Comparison of ENCODE assay signal across 8 mouse cellular contexts in the genomic region with DNA sequence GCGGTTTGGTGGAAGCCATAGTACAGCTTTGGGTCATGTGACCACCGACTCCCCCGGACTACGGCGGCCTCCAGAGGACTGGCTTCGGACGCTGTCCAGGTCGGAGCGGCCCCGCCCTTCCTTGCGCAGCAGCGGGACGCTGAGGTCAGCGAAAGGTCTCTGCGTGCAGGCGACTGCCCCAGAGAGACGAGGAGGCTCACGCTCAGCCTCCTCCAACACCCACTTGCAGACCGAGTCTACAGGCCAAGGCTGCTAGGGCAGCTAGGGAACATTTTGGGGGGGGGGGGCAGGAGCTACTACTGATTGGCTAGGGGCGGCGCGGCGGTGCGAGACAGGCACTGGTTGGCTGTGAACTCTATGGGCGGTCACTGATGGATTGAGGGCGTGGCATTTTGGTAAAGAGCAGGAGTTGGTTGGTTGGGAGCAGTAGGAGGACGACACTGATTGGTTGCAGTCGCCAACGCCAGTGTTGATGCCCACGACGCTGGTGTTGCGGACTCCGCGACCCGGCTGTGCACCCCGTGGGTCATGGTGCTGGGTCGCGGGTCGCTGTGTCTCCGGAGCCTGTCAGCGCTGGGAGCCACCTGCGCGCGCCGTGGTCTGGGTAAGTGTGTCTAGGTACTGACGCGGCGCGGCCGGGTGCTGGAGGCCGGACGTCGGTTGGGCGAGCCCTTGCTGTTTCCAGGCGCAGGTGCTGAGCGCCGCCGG. TPM values are rescaled to one million over a fixed set of nuclear protein-coding genes. Genes with fewer than 3 reads are reported as not detected.
DNase-seq lines count a peak whose midpoint lies in the region; ATAC-seq and TF ChIP-seq lines count a peak whose summit lies in the region.

A gene (minus strand): TSS at position 300 of the 708 bp plus-strand sequence.

- peaks cover 28% of the 10 kb centered on the region for H3K4me1 ChIP-seq in forebrain, embryonic 10.5 days
- peaks cover 16% of the 10 kb centered on the region for H3K4me1 ChIP-seq in heart, embryonic 15.5 days (replicated peaks)
- H3K4me1 ChIP-seq in liver, embryonic 14.5 days (replicated peaks; ENCODE audit: control insufficient read depth in 2 of 2, insufficient read depth in 2 of 2, low read length in 1 of 2) = peaks cover 18 to 21% of the 10 kb centered on the region in 2 experiments
- peaks cover 2% of the 10 kb centered on the region; the same call in 1 of the 2 replicates for H3K4me1 ChIP-seq in neural tube, embryonic 11.5 days (ENCODE audit: control insufficient read depth, insufficient read depth, low read length)
- H3K4me1 ChIP-seq in stomach, postnatal 0 days (replicated peaks; ENCODE audit: control insufficient read depth, insufficient read depth) = no peaks in the 10 kb centered on the region

- H3K27ac ChIP-seq in forebrain, embryonic 10.5 days = peak within 1 kb of the TSS; percentile 94
- H3K27ac ChIP-seq in heart, embryonic 15.5 days = peak within 1 kb of the TSS; percentile 98
- peak within 1 kb of the TSS; percentile 92 for H3K27ac ChIP-seq in liver, embryonic 14.5 days
- peak within 1 kb of the TSS; percentile 83 for H3K27ac ChIP-seq in neural tube, embryonic 11.5 days (ENCODE audit: low read depth, low read length)
- peak within 1 kb of the TSS; percentile 93 for H3K27ac ChIP-seq in stomach, postnatal 0 days (replicated peaks)

- no peaks in the 10 kb centered on the region for H3K9me3 ChIP-seq in forebrain, embryonic 10.5 days
- no peaks in the 10 kb centered on the region for H3K9me3 ChIP-seq in heart, embryonic 15.5 days (replicated peaks)
- H3K9me3 ChIP-seq in liver, embryonic 14.5 days (ENCODE audit: control insufficient read depth, low read length) = no peaks in the 10 kb centered on the region
- H3K9me3 ChIP-seq in neural tube, embryonic 11.5 days (ENCODE audit: control insufficient read depth, low read length) = no peaks in the 10 kb centered on the region
- H3K9me3 ChIP-seq in stomach, postnatal 0 days (ENCODE audit: control insufficient read depth, low read length) = no peaks in the 10 kb centered on the region

- TF ChIP-seq CTCF in liver, embryonic 14.5 days (IDR thresholded peaks at IDR 0.05; ENCODE audit: low read depth) = 0 out of 2 replicates have a peak, but pooled peaks have one; percentile 36
- TF ChIP-seq CTCF in stomach, postnatal 0 days (IDR thresholded peaks at IDR 0.05; ENCODE audit: low read depth) = peak; percentile 51

- WGBS in forebrain, embryonic 10.5 days = under 1% methylated on average over 58 of the region's 58 CpGs
- under 1% methylated on average over 58 of the region's 58 CpGs for WGBS in heart, embryonic 15.5 days
- under 1% methylated on average over 58 of the region's 58 CpGs for WGBS in liver, embryonic 14.5 days (ENCODE audit: insufficient replicate concordance)
- under 1% methylated on average over 58 of the region's 58 CpGs for WGBS in neural tube, embryonic 11.5 days
- WGBS in stomach, postnatal 0 days = under 1% methylated on average over 56 of the region's 58 CpGs

- H3K4me3 ChIP-seq in forebrain, embryonic 10.5 days = peak within 1 kb of the TSS; percentile 81
- peak within 1 kb of the TSS; percentile 60 for H3K4me3 ChIP-seq in heart, embryonic 15.5 days
- H3K4me3 ChIP-seq in liver, embryonic 14.5 days (ENCODE audit: insufficient read depth in 1 of 2, low read depth in 2 of 2, low read length in 2 of 2) = peak within 1 kb of the TSS; percentile 71 to 83
- peak within 1 kb of the TSS; percentile 64 for H3K4me3 ChIP-seq in neural tube, embryonic 11.5 days (ENCODE audit: low read depth, low read length)
- H3K4me3 ChIP-seq in stomach, postnatal 0 days (ENCODE audit: low read depth, low read length) = peak within 1 kb of the TSS; percentile 70

- peak within 1 kb of the TSS; percentile 91 for H3K9ac ChIP-seq in heart, embryonic 15.5 days
- H3K9ac ChIP-seq in liver, embryonic 14.5 days (replicated peaks) = peak within 1 kb of the TSS; percentile 86
- peak within 1 kb of the TSS; percentile 78 for H3K9ac ChIP-seq in neural tube, embryonic 11.5 days (ENCODE audit: low read length)
- H3K9ac ChIP-seq in stomach, postnatal 0 days (ENCODE audit: low read length) = peak within 1 kb of the TSS; percentile 72

- peaks cover 15% of the 10 kb centered on the region for H3K27me3 ChIP-seq in forebrain, embryonic 10.5 days (ENCODE audit: poor library complexity, severe bottlenecking)
- H3K27me3 ChIP-seq in heart, embryonic 15.5 days = no peaks in the 10 kb centered on the region
- no peaks in the 10 kb centered on the region for H3K27me3 ChIP-seq in liver, embryonic 14.5 days (ENCODE audit: control insufficient read depth, insufficient read depth, low read length)
- no peaks in the 10 kb centered on the region for H3K27me3 ChIP-seq in neural tube, embryonic 11.5 days (ENCODE audit: control insufficient read depth, insufficient read depth, low read length)
- no peaks in the 10 kb centered on the region for H3K27me3 ChIP-seq in stomach, postnatal 0 days (ENCODE audit: control insufficient read depth, insufficient read depth, low read length)

- DNase-seq in CD8-positive naive resting alpha-beta T cell, adult 2 months (ENCODE audit: low read depth in 2 of 2, low spot score in 2 of 2) = peak; percentile 88 to 89
- peak; percentile 96 for DNase-seq in c-Kit-positive CD71-negative TER-119-negative erythroid progenitor cells, embryonic 14.5 days (ENCODE audit: low read depth)
- peak; percentile 99 for DNase-seq in forebrain, embryonic 10.5 days (ENCODE audit: extremely low spot score, low spot score)
- DNase-seq in kidney, postnatal 25 days = peak; percentile 98 to 99
- peak; percentile 98 to 99 (median 98) for DNase-seq in liver, embryonic 14.5 days (ENCODE audit: low read depth in 3 of 3, low spot score in 3 of 3)
- DNase-seq in neural tube, embryonic 11.5 days (ENCODE audit: low spot score) = peak; percentile 94
- peak; percentile 96 for DNase-seq in stomach, postnatal 0 days (ENCODE audit: low spot score)

- no peak for TF ChIP-seq EP300 in liver, embryonic 14.5 days (IDR thresholded peaks at IDR 0.05; ENCODE audit: low read depth)
- TF ChIP-seq EP300 in stomach, postnatal 0 days (optimal IDR thresholded peaks at IDR 0.05) = no peak

- peak; percentile 98 for ATAC-seq in heart, embryonic 15.5 days (replicated peaks; ENCODE audit: insufficient number of reproducible peaks, insufficient read depth, low FRiP score, low read depth)
- ATAC-seq in liver, embryonic 14.5 days (ENCODE audit: insufficient read depth) = peak; percentile 92
- ATAC-seq in neural tube, embryonic 11.5 days (ENCODE audit: insufficient read depth, low FRiP score, low TSS enrichment) = peak; percentile 100
- peak; percentile 99 for ATAC-seq in stomach, postnatal 0 days (ENCODE audit: low FRiP score, low TSS enrichment)

- H3K36me3 ChIP-seq in forebrain, embryonic 10.5 days (replicated peaks) = peaks cover 7% of the 10 kb centered on the region; the same call in 1 of the 2 replicates
- H3K36me3 ChIP-seq in heart, embryonic 15.5 days = peaks cover 18% of the 10 kb centered on the region
- peaks cover 18% of the 10 kb centered on the region for H3K36me3 ChIP-seq in liver, embryonic 14.5 days (replicated peaks; ENCODE audit: control insufficient read depth, insufficient read depth, low read depth)
- H3K36me3 ChIP-seq in neural tube, embryonic 11.5 days (ENCODE audit: control insufficient read depth, insufficient read depth, low read length) = no peaks in the 10 kb centered on the region
- no peaks in the 10 kb centered on the region for H3K36me3 ChIP-seq in stomach, postnatal 0 days (ENCODE audit: control insufficient read depth, insufficient read depth, low read length)

- peak within 1 kb of the TSS; percentile 86 for H3K4me2 ChIP-seq in heart, embryonic 15.5 days
- peak within 1 kb of the TSS; percentile 89 for H3K4me2 ChIP-seq in liver, embryonic 14.5 days (ENCODE audit: low read depth)
- peak within 1 kb of the TSS; percentile 81 for H3K4me2 ChIP-seq in neural tube, embryonic 11.5 days (ENCODE audit: low read depth)
- H3K4me2 ChIP-seq in stomach, postnatal 0 days (replicated peaks; ENCODE audit: low read depth) = peak within 1 kb of the TSS; percentile 92

RNA-seq across cellular contexts. Expression of the gene that starts here (rescaled TPM):
- polyA plus RNA-seq in forebrain, embryonic 10.5 days (2016; fragmentation: Nextera tagmentation; extraction: Ambion mirVana) = 16.6 and 19.0 TPM in 2 replicates
- 39.8 and 49.1 TPM in 2 replicates for polyA plus RNA-seq in heart, embryonic 15.5 days (2015; fragmentation: Nextera tagmentation; extraction: Ambion mirVana)
- polyA plus RNA-seq in liver, embryonic 14.5 days (2012; rRNA removed) = 18.6 and 24.0 TPM in 2 replicates
- polyA plus RNA-seq in liver, embryonic 14.5 days (2014; fragmentation: Nextera tagmentation; extraction: Ambion mirVana) = 37.2 and 40.1 TPM in 2 replicates
- polyA plus RNA-seq in neural tube, embryonic 11.5 days (2014; fragmentation: Nextera tagmentation; extraction: Ambion mirVana) = 16.2 and 19.0 TPM in 2 replicates
- 24.1 and 25.1 TPM in 2 replicates for polyA plus RNA-seq in stomach, postnatal 0 days (2015; fragmentation: Nextera tagmentation; extraction: Ambion mirVana)

Comparison
In these comparisons a context has a peak if more than half of its experiments do, and no peak if none do; other contexts are left out.
1. Peak in every context shown above with its lines: DNase-seq, ATAC-seq, H3K4me3 ChIP-seq and H3K27ac ChIP-seq.